Mouse (Mus musculus): ENCODE data around the gene Tmem110.

DNA sequence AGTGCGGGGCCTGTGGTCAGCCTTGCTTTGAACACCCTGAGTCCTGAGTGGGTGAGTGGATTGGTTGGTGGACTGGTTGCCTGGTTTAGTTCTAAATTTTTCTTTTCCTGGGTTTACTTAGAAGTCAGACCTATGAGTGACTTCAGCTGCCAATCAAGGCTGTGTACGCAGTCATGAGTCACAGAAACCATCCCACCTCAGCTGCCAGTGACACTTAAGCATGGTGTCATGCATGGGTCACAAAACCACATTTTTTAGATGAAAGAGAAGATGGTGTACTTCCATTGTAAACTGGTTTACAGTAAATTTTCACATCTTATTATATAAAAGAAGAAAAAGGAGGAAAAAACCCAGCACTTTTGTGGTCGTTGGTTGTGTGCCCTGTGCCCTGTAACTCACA lies 52.4 kb downstream of the Tmem110 start:
- TF ChIP-seq CTCF (IDR thresholded peaks at IDR 0.05; ENCODE audit: control insufficient read depth, insufficient read depth, insufficient read length) (no peak), MYOD1 (IDR thresholded peaks at IDR 0.05; ENCODE audit: control insufficient read depth, insufficient read length, low read depth) (peak; percentile 80), MAX (IDR thresholded peaks at IDR 0.05) (no peak), MYOG (IDR thresholded peaks at IDR 0.05; ENCODE audit: control insufficient read depth, extremely low read depth, insufficient read length) (no peak), USF1 (IDR thresholded peaks at IDR 0.05; ENCODE audit: low read depth) (no peak), CEBPB (IDR thresholded peaks at IDR 0.05; ENCODE audit: low read depth) (no peak), FOSL1 (IDR thresholded peaks at IDR 0.05; ENCODE audit: insufficient read depth, low read length, poor library complexity, severe bottlenecking) (peak; percentile 58)

Measured in C2C12 (cell line).